Mouse (Mus musculus): Measurements from ENCODE around the gene Eif2b2.

The Eif2b2 gene

DNA sequence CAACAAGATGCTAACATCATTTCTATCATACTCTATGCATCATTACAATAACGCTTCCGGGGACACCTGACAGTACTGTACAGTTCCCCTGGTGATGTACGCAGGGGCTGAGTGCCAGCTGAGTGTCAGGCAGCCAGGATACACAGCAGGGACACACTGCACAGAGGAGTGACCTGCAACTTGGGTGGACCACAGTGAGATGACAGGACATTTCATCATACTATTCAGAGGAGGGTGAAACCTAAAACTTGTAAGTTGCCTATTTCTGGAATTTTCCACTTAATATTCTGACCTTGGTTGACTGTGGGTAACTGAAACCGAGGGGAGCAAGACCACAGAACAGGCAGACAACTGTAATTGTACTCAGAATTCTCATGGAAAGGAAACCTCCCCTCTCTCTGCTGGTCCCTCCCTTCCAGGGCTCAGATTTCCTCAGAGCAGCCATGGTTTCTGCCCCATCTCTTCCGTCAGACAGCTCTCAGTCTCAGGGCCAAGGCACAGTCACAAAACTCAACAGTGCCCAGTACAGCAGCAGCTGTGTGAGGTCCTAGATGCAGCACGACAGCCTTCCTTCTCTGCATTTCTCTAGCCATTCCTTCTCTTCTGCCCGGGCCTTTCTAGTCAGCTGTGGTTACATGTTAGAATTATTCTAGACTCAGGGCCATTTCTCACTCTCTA is 36.9 kb downstream of the Eif2b2 start:
- peak; percentile 32 for DNase-seq (ENCODE audit: low spot score)

DNA sequence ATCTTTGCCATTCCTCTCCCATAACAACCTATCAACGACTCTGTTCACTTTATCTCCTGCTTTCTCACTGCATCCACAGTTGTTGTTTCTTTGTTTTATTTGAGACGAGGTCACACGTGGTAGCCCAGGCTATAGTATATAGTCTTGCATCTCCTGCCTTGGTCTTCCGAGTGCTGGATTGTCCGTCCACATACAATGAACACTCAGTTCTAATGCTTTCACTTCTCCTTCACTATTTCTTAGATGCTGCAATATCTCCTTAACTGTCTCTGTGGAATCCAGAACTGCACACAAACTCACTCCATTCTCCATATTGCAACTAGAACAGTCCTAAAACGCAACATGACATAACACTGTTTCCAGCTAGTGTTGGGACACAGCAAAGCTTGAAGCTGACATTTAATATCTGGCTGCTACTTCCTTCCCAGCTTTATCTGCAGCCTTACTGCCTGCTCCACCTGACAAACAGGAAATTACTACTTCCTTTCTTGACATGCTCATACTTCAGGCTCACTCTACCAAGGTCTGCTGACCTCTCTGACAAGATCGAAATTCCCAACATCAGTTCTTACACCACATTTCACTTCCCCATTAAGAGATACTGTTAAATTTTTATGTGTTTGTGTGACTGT is 37.8 kb downstream of the Eif2b2 start:
- no peak for DNase-seq (ENCODE audit: low spot score)

DNA sequence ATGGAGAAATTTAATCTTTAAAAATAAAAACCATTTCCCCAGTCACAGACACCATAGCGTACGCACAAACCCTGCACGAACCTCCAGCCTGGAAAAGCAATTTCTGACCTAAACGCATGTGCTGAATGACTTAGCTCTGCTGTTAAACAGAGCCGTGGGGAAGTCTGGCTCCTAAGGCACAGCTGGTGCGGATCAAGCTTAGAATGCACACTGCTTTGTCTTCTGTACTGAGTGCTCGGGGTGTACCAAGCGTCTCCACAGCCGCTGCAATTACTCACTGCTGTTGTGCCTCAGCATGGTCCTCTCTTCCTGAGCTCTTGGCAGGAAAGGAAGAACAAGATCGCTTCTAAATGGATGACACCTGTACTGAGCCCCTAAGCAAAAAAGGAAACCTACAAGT is 43.2 kb downstream of the Eif2b2 start:
- peak; percentile 82 for DNase-seq (ENCODE audit: low spot score)

DNA sequence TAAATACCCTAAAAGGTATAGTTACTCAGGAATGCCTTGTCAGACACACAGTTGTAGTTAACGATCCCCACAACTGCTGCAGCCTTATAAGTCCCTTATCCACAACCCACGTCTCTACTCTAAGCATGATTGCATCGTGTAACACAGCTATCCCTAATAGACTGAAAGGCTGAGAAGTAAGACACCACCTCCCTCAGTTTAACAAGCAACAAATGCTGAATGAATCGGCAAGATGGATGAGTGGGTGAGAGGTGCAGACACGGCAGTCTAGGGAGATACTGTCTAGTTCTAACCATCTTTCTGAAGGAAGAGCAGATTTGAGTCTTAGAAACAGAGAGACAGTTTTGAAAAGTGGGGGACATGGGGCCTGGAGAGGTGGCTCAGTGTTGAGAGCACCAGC is 43.9 kb downstream of the Eif2b2 start:
- no peak for DNase-seq (ENCODE audit: low spot score)

DNA sequence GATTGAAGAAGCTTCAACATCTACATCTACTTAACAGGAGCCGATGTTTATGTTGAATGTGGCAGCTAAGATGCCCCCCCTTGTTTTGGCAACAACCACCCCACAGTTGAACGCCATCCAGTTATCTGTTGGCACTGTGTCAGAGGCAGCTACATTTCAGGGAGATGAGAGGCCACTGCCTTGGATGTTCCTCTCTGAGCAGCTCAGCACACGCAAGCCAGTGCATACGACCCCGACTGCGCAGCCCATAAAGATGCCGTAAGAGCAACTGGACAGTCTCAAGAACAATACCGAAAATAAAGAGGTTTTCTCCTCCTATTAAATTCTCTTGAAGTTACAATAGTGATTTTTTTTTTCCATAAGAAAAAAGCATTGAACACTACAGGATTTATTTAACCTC is 45.2 kb downstream of the Eif2b2 start:
- no peak for DNase-seq (ENCODE audit: low spot score)

DNA sequence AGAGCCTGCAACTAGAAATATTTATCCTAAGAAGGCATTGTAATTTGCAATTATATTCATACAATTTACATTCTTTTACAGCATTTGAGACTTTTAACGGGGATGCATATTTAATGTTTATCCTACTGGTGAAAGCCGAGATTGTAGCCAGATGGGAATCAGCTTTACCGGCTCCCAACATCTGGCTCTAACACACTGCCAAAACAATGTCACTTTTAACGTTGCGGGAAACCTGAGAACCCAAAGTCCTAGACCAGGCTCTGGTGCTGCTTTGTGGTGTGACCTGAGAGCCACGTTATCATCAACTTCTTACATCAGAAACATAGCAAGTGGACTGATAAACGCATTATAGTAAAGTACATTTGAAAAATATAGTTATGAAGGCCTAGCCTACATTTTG is 45.7 kb downstream of the Eif2b2 start:
- DNase-seq (ENCODE audit: low spot score) = peak; percentile 65

DNA sequence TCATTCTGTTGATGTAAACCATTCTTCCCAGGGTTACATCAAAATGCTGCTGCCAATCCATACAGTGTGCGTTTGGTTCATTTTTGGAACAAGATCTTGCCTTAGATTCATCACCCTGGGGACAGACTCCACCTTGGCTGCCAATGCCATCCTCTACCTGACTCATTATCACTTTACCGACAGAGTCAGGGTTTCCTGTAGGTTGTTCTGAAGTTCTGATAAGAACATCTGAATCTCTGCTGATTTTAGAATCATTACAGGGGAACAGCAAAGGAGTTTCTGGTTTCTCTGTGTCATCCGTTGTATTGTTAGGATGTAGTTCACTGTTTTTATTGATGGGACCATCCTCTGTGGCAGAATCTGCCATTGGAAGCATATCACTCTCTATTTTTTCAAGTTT is 47.0 kb downstream of the Eif2b2 start:
- DNase-seq (ENCODE audit: low spot score) = no peak

DNA sequence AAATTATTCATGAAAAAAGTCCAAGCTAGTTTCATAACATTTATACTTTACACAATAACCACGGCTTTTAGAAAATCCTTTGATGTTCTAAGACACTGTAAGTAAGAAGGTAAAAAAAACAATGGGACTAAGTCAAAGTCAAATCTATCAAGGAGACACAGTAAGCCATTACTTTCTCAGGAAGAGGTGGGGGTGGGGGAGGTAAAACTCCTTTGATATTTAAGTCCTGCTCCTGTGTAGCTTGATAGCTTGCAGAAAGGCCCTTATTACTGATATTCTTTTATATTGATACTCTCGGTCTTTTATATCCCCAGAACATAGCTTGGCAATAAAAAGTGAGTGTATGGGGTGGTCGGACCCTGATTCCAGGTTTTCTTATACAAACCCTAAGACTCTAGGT is 50.5 kb downstream of the Eif2b2 start:
- no peak for DNase-seq (ENCODE audit: low spot score)

DNA sequence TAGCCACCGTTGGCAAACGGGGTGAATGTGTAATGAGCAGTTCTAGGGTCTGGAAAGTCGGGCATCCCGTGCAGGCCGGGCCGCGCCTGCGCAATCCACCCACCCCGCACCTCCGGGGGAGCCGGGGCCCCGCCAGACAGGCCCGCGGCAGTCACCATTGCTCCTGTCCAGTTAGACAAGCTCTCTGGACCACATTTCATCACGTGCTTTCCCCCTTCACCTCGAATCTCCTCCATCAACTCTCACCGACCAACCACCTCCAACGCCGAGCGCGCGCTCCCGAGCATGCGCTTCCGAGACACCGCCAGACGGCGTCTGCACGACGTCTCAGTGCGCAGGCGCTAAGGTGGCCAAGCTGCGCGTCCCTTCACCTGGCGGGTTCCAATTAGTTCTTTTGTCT is 51.0 kb downstream of the Eif2b2 start, which contains the start of gene Mlh3:
TSS of gene Mlh3 (minus strand) at position 281 of the 400 bp plus-strand sequence.
- peak; percentile 92 for DNase-seq (ENCODE audit: low spot score)

DNA sequence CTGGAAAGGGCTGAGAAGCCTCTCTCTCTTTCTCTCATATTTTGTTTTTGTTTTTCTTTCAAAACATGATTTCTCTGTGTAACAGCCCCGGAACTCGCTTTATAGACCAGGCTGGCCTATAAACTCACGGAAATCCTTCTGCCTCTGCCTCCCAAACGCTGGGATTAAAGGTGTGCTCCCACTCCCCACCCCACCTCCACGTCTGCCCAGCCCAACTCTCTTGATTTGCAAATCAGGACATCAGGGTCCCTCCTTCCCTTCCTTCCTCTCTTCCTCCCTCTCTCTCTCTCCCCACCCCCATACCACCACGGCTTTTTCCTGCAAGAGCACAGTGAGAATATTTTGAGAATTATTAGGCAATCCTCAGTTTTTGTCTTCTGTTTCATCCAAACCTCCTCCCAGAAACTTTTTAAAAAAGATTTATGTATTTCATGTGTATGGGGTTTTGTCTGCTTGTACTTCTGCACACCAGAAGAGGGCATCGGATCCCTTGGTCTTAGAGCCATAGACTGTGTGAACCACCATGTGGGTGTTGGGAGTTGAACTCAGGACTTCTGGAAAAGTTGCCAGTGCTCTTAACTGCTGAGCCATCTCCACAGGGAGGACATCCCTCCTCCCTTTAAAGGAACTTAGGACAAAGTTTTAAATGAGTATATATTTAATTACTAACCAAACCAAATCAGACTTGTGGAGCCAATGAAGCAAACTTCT is 52.0 kb downstream of the Eif2b2 start:
- DNase-seq (ENCODE audit: low spot score) = no peak

DNA sequence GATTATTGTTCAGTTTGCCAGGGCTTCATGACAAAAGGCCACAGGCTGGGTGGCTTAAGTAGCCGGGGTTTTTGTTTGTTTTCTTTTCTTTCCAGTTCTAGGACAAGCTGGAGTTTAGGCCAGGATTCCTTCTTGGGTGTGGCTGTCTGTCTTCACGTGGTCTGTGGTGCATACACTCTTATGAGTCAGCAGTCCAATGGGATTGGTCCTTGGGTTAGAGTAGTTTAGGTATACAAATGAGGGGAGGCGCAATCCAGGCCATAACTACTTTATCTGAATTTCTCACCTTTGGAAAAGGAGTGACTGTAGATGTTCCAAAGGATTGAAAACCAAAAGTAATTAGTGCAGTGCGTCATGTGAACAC is 52.5 kb downstream of the Eif2b2 start:
- no peak for DNase-seq (ENCODE audit: low spot score)

DNA sequence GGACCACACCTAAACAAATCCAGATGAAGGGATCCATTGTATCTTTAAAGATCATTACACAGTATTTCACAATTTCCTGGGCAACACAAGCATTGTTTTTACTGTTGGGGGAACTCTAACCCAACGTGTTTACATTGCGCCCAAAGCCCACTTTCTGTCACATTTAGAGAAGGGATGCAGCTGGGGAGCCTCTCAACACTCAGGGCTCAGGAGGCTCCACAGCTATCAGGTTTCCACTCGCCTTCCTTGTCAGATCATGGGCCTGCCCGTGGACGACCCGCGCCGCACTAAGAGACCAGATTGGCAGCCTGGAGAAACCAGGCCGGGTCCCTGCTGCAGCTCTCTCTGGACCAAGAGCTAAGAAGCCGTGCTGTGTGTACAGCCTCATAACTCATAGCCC is 54.2 kb downstream of the Eif2b2 start:
- peak; percentile 60 for DNase-seq (ENCODE audit: low spot score)

Data from embryo, embryonic 10 days (tissue).